Comparison of ENCODE assay signal across 13 mouse cellular contexts in genomic region chr11:55974224-55974875, GRCm38 (mm10).
DNase-seq lines count a peak whose midpoint lies in the region; ATAC-seq lines count a peak whose summit lies in the region.
"Had no signal": no experiment of that assay in that cellular context is flagged by ENCODE, and none has a peak within 500 bp of the region (broad histone marks: within the 10 kb centered on the region; RNA-seq: fewer than 3 reads in every experiment).

No protein-coding gene starts in this region.

- H3K4me2 ChIP-seq in neural tube, embryonic 15.5 days = peak overlapping the region; percentile 34
- H3K4me2 ChIP-seq: heart, embryonic 13.5 days; limb, embryonic 15.5 days had no signal

- H3K9ac ChIP-seq in neural tube, embryonic 15.5 days (replicated peaks) = 0 out of 2 replicates have a peak overlapping the region, but pooled peaks have one; percentile 23
- H3K9ac ChIP-seq: heart, embryonic 13.5 days; limb, embryonic 15.5 days had no signal

- no peak overlapping the region for H3K27ac ChIP-seq in hindbrain, embryonic 10.5 days
- H3K27ac ChIP-seq in neural tube, embryonic 15.5 days (replicated peaks) = peak overlapping the region; percentile 56
- H3K27ac ChIP-seq: forebrain, embryonic 10.5 days; heart, embryonic 13.5 days; limb, embryonic 15.5 days; macrophage had no signal

- no peaks in the 10 kb centered on the region for H3K4me1 ChIP-seq in hindbrain, embryonic 10.5 days (replicated peaks)
- H3K4me1 ChIP-seq in neural tube, embryonic 15.5 days = peaks cover 13% of the 10 kb centered on the region; the same call in 1 of the 2 replicates
- H3K4me1 ChIP-seq: forebrain, embryonic 10.5 days; limb, embryonic 15.5 days had no signal

- no peak overlapping the region for H3K4me3 ChIP-seq in hindbrain, embryonic 10.5 days
- no peak overlapping the region for H3K4me3 ChIP-seq in neural tube, embryonic 15.5 days (replicated peaks)
- H3K4me3 ChIP-seq: forebrain, embryonic 10.5 days; heart, embryonic 13.5 days; limb, embryonic 15.5 days had no signal

- WGBS in hindbrain, embryonic 10.5 days = 76% methylated on average over 10 of the region's 10 CpGs
- WGBS in neural tube, embryonic 15.5 days = 22% methylated on average over 10 of the region's 10 CpGs

- H3K27me3 ChIP-seq in hindbrain, embryonic 10.5 days (ENCODE audit: insufficient read depth, poor library complexity, severe bottlenecking) = no peaks in the 10 kb centered on the region
- no peaks in the 10 kb centered on the region for H3K27me3 ChIP-seq in neural tube, embryonic 15.5 days (replicated peaks)
- H3K27me3 ChIP-seq: heart, embryonic 13.5 days; limb, embryonic 15.5 days had no signal

- H3K36me3 ChIP-seq in hindbrain, embryonic 10.5 days = no peaks in the 10 kb centered on the region
- no peaks in the 10 kb centered on the region for H3K36me3 ChIP-seq in neural tube, embryonic 15.5 days
- H3K36me3 ChIP-seq: forebrain, embryonic 10.5 days; heart, embryonic 13.5 days; limb, embryonic 15.5 days had no signal

- peak; percentile 86 for ATAC-seq in neural tube, embryonic 15.5 days (ENCODE audit: low FRiP score)

- peak; percentile 38 for DNase-seq in embryo, embryonic 10.5 days (ENCODE audit: low spot score)
- peak; percentile 13 for DNase-seq in hindbrain, embryonic 10.5 days (ENCODE audit: low spot score)
- DNase-seq in layer of hippocampus, postnatal 14 days (ENCODE audit: low spot score in 2 of 2) = peak; percentile 29 to 33
- no peak for DNase-seq in testis, postnatal 14 days (ENCODE audit: low spot score)
- DNase-seq in spleen, postnatal 36 days (ENCODE audit: low spot score in 2 of 2) = no peak
- DNase-seq in natural killer cell, adult 2 months (ENCODE audit: low spot score in 2 of 2) = no peak
- no peak for DNase-seq in spleen, postnatal 4 days (ENCODE audit: low spot score in 2 of 2)
- DNase-seq: kidney, adult 11 months had no signal

- H3K9me3 ChIP-seq in hindbrain, embryonic 10.5 days = no peaks in the 10 kb centered on the region
- H3K9me3 ChIP-seq in neural tube, embryonic 15.5 days (replicated peaks) = no peaks in the 10 kb centered on the region
- H3K9me3 ChIP-seq: forebrain, embryonic 10.5 days; heart, embryonic 13.5 days; limb, embryonic 15.5 days had no signal

Comparison
In these comparisons a context has a peak if more than half of its experiments do, and no peak if none do; other contexts are left out.
1. DNase-seq: peak in embryo, embryonic 10.5 days (single experiment), hindbrain, embryonic 10.5 days (single experiment) and layer of hippocampus, postnatal 14 days (2 of 2); none in testis, postnatal 14 days (single experiment), spleen, postnatal 36 days (0 of 2), natural killer cell, adult 2 months (0 of 2) and spleen, postnatal 4 days (0 of 2).